Mouse (Mus musculus) lung, postnatal 14 days (tissue): ENCODE results near the gene St3gal3.

ENCODE experiments used
- DNase-seq: peaks from one replicate; pipeline ENCODE4 v3.0.0; 2021

The St3gal3 gene

DNA sequence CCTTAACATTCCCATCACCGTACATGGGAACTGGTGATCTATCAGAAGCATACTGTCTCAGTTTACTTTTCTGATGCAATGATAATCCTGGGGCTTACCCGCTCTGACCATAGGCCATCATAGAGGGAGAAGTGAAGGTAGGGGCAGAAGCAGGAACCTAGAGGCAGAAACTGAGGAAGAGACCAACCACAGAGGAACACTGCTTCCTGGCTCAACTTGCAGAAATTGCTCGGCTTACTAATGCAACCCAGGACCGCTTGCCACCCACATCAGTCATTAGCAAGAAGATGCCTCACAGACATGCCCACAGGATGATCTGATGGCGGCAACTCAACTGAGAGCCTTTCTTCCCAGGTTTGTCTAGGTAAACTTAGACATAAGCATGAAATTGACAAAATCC, 216.0 kb downstream of the St3gal3 start:
- DNase-seq, result no peak

DNA sequence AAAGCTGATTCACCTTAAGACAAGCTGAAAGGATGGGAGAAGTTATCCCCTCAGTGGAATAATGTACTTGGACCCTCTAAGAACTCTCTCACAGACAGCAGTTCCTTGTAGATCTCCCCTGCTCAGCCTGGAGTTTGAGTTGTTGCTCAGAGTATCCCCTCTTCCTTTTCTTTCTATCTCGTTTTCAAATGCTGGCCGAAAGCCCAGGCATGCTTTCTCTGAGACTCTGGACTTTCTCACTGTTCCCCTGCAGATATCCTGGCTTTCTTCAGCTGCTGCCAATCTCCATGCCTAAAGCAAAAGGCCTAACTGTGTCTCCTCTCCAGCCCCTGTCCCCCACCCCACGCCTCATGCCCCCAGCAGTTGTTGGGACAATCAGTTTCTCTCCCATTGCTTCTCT, 216.5 kb downstream of the St3gal3 start:
- no peak for DNase-seq

DNA sequence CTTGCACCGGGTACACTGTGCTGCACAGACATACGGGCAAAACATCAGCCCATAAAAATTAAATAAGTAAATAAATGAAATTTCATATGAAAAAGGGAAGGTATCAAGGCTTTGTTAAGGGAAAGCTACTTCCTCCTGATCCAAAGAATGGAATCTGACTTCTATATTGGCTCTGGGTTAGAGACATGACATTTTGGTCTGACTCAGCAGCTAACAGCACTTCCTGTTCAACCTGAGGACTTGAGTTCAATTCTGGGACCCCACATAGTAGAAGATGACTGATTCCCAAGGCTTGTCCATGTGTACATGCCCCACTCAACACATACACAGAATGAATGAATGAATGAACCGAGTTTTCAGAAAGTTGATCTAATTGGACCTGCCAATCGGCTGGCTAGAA, 216.9 kb downstream of the St3gal3 start:
- DNase-seq, result no peak

DNA sequence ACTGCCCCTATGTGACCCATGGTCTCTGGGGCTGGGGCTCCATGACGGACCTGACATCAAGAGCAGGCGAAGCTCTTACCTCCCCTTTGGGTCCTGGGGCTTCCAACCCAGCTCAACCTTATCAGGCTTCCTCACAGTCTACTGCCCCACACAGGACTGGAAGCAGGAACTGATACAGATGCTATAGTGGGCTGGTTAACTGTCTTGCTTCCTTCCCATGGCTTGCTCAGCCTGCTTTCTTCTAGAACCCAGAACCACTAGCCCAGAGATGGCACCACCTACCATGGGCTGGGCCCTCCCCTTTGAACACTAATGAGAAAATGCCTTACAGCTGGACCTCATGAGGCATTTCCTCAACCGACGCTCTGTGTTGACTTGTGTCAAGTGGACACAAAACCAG, 217.3 kb downstream of the St3gal3 start:
- DNase-seq, result no peak

DNA sequence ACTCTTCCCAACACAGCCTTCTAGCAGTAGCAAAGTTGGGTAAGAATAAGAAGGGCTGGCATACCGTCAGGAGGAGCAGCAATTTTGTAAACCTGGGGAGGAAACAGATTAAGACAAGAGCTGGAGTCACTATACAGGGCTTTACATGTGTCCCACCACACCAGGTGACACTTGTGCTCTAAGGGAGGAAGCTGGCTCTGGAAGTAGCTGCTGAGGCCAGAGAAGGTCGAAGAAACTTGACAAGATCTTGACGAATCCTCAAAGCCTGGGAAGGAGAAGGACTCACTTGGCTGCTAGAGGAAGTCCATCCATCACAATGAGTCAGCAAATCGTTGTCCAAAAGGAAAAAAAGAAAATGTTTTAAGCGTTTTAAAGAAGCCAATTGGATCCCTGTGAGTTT, 218.3 kb downstream of the St3gal3 start:
- no peak for DNase-seq

DNA sequence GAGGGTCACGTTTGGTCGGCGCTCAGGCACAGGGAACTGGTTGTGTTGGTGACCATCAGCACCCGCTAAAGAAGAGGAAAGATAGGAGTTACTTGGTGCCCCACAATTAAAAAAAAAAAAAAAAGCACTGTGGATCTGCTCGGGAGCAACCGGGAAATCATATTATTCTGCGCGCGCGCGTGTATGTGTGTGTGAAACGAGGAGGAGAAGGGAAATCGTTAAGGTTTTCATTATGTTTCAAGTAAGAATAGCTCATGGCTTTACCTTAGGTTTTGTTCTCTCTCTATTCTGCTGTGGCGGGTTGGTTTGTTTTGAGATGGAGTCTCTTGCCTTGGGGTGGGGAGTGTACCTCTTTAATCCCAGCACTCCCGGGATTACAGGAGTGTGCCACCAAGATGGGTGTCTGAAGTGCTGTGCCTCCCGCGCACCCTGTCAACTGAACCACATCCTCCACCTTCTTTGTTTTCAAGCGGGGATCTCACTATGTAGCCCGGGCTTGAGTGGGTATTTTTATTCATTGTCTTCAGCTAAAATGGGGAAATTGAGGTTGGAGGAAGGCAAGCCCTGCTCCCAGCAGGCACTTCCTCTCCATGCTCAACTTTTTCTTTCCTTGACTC, 219.1 kb downstream of the St3gal3 start:
- DNase-seq, result no peak

DNA sequence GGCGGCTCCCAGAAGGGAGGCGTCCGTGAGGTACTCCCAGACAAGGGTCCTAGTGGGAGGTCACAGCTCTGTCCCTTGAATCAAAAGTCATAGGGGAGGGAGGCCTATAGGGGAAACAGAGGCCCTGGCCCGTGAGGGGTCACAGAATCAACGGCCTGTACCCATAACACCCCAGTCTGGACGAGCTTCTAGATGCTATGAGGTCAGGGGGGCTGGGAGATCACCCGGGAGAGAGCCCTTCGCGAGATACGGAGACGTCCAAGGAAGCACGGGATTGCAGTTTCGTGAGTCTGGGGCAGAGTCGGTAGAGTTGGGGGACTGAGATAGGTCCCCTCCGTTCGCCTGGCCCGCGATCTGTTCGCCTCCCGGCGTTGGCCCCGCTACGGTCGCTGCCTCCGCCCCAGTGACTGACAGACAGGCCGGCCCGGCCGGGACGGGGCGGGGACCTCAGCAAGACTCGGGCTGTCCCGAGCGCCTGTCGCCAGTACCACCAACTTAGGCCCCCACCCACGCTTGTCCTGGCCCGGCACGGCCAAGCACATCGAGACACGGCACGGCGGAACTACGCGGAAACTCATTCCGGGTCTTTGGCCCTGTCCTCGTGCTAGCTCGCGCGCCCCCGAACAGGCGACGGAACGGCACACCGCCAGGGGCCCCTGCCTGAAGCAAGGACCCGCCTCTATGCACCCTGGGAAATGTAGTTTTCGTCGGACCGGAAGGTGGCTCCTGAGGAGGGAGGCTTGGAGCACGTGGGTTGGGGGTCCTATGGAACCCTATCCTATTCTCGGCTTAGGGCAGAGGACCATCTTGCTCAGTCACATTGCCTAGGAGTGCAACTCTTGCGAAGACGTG, 219.9 kb downstream of the St3gal3 start, which contains the start of gene Ipo13:
Gene Ipo13, minus strand, starts transcription at position 409 of the 852 bp plus-strand sequence.
- DNase-seq, result peak; percentile 90

DNA sequence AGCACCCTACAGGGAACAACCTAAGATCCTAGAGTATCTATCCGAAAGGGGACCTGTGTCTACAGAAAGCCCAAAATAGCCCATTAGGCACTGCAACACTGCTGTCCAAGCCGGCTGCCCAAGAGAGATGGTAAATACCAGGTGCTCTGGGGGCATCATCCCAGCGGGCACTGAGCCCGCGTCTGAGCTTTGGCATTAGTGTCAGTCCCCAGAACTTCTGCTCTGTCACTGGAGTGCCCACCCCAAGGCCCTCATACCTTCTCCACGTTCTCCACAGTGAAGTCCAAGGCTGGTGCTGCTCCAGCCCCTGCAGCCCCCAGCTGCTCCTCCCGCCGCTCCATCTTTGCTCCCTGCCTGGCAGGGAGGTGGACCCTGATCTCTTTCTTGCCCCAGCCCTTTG, 220.7 kb downstream of the St3gal3 start:
- DNase-seq, result no peak

DNA sequence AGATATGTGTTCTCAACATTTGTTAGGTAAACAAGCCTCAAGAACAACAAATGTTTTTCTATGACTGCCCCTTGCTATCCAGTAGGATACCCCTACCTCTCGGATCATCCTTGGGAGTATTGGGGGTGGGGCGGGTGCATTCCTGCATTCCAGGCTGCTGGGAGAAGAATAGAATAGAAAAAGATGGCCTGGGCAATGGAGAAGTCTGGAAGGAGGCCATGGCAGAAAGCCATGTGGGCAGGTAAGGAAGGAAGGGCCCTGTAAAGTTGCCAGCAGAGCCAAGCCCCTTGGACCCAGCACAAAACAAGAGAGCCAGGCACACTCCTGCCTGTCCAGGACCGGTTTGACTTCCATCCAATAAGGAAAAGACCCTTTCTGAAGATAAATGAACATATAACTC, 221.3 kb downstream of the St3gal3 start:
- peak; percentile 69 for DNase-seq

DNA sequence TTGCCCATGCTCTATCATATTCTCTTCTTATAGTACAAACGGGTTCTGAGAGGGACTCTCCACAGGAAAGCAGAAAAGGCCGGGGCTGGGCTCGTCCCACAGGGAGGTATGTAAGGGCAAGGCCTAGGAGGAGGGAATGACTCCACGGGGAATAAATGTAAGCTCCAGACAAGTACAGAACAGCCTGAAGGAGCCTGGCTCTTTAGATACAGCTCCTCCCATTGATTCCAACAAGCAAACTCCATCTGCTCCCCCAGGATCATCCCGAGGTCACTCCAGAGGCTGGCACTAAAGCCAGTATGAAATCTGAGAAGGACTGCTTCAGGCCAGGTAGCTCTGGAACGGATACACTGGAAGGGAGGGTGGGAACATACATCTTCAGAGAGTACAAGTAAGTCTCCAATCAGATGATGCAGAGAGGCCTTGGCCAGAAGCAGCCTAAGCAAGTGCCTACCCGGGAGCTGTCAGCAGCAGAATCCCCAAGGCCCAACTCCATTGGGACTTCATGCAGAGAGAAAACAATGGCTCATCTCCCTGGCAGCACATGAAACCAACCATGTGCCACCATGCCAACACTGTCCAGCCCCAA, 221.9 kb downstream of the St3gal3 start:
- DNase-seq, result no peak

DNA sequence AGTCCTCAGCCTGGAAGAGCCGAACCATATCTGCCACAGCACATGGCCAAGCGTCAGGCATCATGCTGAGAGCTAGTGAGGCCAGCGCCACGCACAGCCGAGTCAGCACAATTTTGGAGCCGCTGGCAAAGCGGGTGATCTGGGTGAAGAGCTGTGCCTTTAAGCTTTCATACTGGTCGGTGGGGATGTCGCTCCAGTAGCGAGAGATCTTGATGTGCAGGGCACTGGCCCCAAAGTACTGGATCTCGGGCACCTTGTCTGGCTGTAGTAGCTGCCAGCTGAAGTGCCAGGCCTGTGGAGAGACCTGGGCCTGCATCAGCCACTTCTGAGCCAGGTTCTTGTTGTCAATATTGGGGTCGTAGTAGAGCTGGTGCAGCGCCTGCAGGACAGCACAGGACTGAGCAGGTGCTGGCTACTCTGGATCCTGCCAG, 222.6 kb downstream of the St3gal3 start:
- no peak for DNase-seq

DNA sequence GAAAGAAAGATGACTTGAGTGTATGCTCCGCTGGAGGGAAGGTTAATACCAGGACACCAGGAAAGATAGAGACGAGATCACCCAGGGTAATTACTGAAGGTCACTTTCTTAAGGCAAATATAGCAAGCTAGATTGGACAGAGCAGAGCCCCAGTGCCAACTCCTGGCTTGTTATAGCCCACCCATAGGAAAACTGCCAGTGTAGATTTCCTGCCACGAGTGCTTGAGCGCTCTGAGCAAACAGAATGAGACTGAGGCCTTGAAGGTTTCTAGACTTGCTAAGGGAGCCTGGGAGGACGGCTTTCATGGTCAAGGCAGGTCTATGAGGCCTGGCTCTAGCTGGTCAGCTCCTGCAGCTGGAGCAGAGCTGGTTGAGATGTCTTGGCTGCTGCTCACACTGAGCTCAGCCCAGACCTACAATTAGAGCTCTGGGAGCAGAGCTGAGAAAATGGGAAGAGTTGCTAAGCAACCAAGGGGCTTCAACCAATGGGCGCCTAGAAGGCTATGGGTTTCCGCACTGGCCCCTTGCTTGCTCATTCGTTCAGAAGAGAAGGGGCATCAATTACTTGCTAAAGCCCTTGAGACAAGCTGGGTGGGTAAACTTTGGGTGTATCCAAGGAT, 225.8 kb downstream of the St3gal3 start:
- no peak for DNase-seq

DNA sequence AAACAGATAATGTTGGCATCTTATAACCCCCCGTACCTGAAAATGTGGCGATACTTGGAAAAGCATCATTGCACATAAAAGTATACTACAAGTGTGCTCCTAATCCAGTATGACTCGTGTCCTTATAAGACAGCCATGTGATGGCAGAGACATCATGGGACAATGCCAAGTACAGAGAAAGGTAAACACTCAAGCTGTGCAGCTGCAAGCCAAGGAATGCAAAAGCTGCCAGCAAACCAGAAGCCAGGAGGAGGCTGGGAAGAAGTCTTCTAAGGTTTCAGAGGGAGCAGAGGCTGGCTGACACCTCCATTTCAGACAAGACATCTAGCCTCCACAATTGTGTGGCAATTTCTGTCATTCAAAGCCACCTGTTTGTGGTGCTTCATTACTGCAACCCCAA, 228.5 kb downstream of the St3gal3 start:
- DNase-seq, result peak; percentile 56

DNA sequence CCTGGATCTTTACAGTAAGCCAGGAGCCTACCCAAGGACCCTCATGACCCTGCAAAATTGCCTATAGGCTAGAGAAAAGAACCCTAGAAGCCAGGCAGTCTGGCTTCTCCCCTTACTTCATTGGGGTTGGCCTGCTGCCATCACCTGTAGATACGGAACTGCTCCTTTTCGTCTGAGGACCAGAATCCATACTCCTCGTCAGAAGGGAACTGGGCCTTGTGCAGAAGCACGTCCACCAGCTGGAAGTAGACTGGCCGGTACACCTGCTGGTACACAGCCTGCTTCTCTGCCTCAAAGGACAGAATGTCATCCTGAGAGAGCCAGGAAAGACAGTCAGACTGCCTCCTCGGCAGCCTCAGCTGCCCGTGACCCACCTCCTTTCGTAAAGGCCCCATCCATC, 230.0 kb downstream of the St3gal3 start:
- DNase-seq, result no peak

DNA sequence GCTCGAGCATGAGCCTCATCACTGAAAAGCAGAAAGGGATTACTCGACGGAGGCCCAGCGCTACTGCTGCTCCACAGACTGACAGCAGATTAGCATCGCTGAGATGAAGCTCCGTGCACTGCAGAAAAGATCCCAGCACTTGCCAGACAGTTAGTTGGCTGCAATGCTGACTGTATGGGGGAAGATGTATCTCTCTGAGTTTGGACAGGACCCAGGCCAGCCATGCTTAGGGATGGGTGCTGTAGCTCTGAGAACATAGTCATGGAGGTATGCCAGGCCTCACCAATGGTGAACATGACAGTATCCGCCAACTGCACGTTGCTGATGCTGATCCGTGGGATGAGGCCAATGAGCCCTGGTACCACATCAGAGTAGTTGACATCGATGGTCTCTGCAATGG, 230.6 kb downstream of the St3gal3 start:
- DNase-seq, result no peak

DNA sequence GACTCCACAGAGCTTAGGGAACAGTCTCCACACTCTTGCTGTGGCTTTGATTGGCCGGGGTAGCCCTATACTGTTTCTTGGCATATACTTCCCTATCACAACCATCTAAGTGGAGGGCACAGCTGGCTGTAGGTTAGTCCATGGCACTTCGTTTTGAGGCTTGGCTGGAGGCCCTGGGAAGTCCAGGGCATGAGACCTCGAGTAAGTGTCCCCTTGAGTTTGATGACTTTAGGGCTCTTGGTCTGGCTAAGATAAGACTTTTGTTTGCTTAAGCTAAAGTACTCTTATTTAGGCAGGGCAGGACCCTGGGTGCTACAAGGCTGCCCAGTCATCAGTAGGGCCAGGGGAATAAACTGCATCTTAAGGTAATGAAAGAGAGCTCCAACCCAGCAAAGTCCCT, 236.6 kb downstream of the St3gal3 start:
- peak; percentile 34 for DNase-seq

DNA sequence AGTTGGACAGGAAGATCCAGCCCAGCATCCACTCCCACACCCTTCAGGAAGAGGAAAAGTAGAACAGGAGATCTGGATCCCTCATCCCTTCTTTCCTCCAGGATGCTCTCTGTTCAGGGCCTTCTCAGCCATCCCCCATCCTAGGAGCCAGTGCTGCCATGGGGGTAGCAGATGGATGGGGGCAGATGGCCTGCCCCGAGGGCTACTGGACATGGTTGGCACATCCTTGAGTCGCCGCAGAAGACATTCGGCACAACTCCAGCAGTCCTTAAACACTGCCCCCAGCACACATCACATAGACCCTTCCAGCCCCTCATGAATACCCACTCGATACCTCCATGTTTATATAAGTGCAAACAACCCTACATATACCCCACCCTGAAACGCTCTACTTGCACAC, 238.7 kb downstream of the St3gal3 start:
- no peak for DNase-seq

DNA sequence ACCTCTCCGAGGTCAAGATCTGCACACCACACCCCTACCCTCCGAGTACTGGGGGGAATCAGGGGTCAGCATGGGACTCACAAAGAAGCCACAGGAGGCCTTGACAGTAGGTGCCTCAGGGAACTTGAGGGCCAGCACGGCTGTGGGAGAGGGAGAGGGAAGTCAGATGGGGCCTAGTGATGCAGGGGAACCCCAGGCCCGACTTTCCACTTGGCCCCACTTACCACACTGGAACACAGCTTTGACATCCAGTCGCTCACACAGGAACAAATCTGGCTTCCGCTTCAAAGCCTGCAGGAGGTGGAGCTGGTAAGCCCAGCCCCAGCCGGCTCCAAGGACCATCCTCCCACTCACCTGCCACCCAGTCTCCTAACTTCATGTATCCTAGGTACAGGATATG, 239.4 kb downstream of the St3gal3 start:
- no peak for DNase-seq

DNA sequence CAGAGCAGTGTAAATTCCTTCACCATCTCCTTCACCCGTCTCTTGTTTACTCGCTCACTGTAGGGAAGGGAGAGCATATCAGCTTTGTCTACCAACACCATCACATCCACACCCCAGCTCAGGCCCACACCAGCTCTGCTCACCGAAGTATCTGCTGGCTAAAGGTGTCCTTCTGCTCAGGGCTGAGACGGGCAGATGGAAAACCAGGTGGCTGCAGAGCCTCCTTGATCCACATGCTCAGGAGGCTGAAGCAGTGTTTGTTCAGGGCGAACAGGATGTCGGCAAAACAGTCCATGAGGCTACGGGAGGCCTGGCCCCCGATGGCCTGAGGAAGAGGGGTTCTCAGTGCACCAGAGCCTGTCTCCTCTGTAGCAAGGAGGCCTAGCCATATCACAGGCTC, 240.1 kb downstream of the St3gal3 start:
- no peak for DNase-seq

DNA sequence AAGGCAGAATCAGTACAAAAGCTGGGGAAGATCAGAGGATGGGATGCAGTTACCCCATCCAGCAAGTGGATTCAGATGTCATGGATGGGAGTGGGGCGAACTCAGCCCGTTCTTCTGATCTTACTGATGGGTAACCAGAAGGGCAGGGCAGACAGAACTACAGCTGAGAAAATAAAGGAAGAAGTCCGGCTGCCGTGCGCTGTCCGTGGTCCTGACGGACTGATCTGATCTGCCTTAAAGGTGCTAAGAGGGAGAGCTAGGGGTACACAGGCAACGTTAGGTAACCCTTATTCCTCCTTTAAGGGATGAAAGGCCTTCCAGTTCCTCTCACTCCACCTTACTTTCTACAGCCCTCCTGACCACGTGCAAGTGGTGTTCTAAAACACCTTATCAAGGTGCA, 241.3 kb downstream of the St3gal3 start:
- peak; percentile 73 for DNase-seq

DNA sequence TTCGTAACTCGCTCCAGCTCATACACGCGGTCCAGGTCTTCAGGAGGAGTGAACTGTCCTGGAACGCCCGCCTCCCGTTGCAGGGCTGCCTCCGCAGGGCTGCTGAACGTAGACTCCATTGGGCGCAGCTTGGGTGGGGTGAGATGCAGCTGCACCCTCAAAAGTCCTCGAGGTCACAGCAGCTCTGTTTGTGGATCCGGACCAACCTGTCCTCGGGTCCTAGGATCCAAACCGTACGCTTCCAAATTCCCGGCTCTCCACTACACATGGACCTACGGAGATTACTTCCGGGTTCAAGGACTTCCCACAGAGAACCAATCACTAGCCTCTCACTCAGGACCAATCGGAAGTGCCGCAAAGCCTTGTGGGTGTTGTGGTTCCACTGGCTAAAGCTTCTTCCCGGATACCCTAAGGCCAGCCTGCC, 243.0 kb downstream of the St3gal3 start, which contains the start of gene Dph2:
Gene Dph2, minus strand, starts transcription at position 295 of the 424 bp plus-strand sequence.
- peak; percentile 78 for DNase-seq

DNA sequence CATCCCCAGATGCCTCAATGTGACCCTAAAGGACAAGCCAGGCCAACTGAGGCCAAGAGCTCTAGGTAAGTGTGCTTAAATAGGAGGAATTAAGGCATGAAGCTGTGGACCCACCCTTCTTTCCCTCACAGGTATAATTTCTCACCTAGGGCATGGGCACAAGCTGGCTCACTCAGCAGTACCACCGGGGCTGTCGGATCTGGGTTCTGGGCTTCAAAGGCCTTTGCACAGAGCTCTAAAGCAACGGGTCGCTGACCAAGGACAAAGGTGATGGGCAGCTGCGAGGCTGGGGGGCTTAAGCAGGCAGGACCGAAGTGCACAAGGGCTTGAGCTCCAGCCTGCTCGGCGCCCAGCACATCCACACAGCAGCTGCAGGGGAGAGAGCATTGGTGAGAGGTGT, 244.0 kb downstream of the St3gal3 start:
- no peak for DNase-seq

DNA sequence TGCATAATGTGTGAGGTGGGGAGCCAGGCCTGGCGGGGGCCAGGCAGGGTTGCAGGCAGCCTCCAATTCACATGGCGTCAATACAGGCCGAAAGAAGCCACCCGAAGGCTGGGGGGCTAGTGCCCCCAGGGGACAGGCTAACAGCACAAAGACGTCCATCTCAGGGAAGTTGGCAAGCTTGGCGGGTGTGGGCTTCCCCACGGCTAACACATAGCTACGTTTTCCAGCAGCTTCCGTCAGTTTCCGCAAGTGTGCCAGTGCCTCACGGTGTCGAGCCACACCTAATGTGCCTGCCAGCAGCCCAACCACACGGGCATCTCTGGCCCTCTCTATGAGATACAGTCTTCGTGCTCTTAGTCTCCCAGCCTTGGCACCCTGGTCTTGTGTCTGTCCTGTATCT, 244.7 kb downstream of the St3gal3 start:
- DNase-seq, result no peak

DNA sequence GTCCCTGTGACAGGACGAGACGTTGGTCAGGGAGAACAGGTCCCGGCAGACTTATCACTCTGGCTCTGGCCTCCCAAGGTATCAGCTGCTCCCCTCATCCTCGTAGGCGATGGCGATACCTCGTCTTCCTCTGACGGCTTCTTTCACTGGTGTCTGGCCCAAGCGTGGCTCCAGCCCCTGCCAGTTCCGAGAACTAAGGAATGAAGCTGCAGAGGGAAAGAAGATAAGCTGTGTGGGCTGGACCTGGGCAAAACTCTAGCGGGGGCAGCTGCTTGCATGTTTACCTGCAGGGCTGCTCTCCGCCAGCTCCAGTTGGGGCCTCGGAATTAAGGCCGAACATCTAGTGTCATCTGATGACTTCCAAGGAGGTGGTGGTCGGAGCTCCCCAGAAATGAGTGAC, 245.2 kb downstream of the St3gal3 start:
- DNase-seq, result no peak
